Mouse (Mus musculus) limb, embryonic 15.5 days (tissue): ENCODE results near the gene 0610010F05Rik. TPM values are rescaled to one million over a fixed set of nuclear protein-coding genes. Genes with fewer than 3 reads are reported as not detected.

Experiments
- ATAC-seq: fragments of 200-750 bp; cut with Nextera tagmentation; 2 replicates; pipeline ENCODE4 v1.8.0; 2017; ENCODE audit warnings: low read depth, moderate TSS enrichment; ENCODE audit not compliant: insufficient number of reproducible peaks, low FRiP score, low TSS enrichment
- H3K27ac ChIP-seq: fragments of 300-500 bp; sonication (generic); 2 replicates; pipeline ENCODE4 v1.5.1; 2015; ENCODE audit warnings: moderate library complexity, mild to moderate bottlenecking, inconsistent platforms
- H3K27me3 ChIP-seq: fragments of 300-500 bp; sonication (generic); 2 replicates; pipeline ENCODE4 v1.6.1; 2015; ENCODE audit warnings: inconsistent platforms
- H3K36me3 ChIP-seq: fragments of 300-500 bp; sonication (generic); 2 replicates; pipeline ENCODE4 v1.6.1; 2015; ENCODE audit warnings: inconsistent platforms
- H3K4me1 ChIP-seq: fragments of 300-500 bp; sonication (generic); 2 replicates; pipeline ENCODE4 v1.6.1; 2015; ENCODE audit warnings: inconsistent platforms
- H3K4me2 ChIP-seq: fragments of 300-500 bp; sonication (generic); 2 replicates; pipeline ENCODE4 v1.6.1; 2015; ENCODE audit warnings: mild to moderate bottlenecking, inconsistent platforms
- H3K4me3 ChIP-seq: fragments of 300-500 bp; sonication (generic); 2 replicates; pipeline ENCODE4 v1.5.1; 2015; ENCODE audit warnings: mild to moderate bottlenecking, inconsistent platforms
- H3K9ac ChIP-seq: fragments of 300-500 bp; sonication (generic); 2 replicates; pipeline ENCODE4 v1.6.1; 2015; ENCODE audit warnings: inconsistent platforms
- H3K9me3 ChIP-seq: fragments of 300-500 bp; sonication (generic); 2 replicates; pipeline ENCODE4 v1.6.1; 2016; ENCODE audit warnings: inconsistent platforms
- WGBS: fragments of 180-500 bp; shearing (Covaris S2); methylation state at CpG from one replicate; pipeline ENCODE4 v1.1.7; 2015; 5-methylcytosine and 5-hydroxymethylcytosine counted together
- polyA plus RNA-seq: library from polyadenylated mRNA; unstranded; fragments of >200 nt; fragmentation: Nextera tagmentation; extraction: Ambion mirVana; gene quantifications from 2 replicates; pipeline ENCODE4 v1.2.1, GENCODE M21; 2015

0610010F05Rik gene
- polyA plus RNA-seq, 1 experiment from 2014 or later: 19.4 TPM

- H3K9me3 ChIP-seq: no peaks in the 10 kb centered on the region
- no peak overlapping the region for H3K4me2 ChIP-seq
- no peaks in the 10 kb centered on the region for H3K36me3 ChIP-seq
- H3K4me1 ChIP-seq: no peaks in the 10 kb centered on the region
- no peaks in the 10 kb centered on the region for H3K27me3 ChIP-seq
- ATAC-seq: no peak
- H3K4me3 ChIP-seq: no peak overlapping the region
- no peak overlapping the region for H3K27ac ChIP-seq
- WGBS: 88% methylated on average over 2 of the region's 2 CpGs
- H3K9ac ChIP-seq: no peak overlapping the region
Measured at GRCm38 (mm10) chr11:23537446-23537845, 96.0 kb downstream of the 0610010F05Rik start.

- no peak for ATAC-seq
- Histone ChIP-seq H3K4me2 (no peak within 1 kb of the TSS), H3K36me3 (no peaks in the 10 kb centered on the region), H3K4me1 (no peaks in the 10 kb centered on the region), H3K9ac (no peak within 1 kb of the TSS), H3K4me3 (no peak within 1 kb of the TSS), H3K9me3 (no peaks in the 10 kb centered on the region), H3K27me3 (no peaks in the 10 kb centered on the region), H3K27ac (no peak within 1 kb of the TSS)
- WGBS: 52% methylated on average over 5 of the region's 5 CpGs
Measured at GRCm38 (mm10) chr11:23520473-23521205, 112.8 kb downstream of the 0610010F05Rik start, which contains the start of gene 1700093K21Rik. Gene 1700093K21Rik (minus strand): TSS chr11:23521155.

GRCm38 (mm10) chr11:23518981-23519380 lies 114.5 kb downstream of the 0610010F05Rik start:
- H3K27me3 ChIP-seq: no peaks in the 10 kb centered on the region
- no peaks in the 10 kb centered on the region for H3K9me3 ChIP-seq
- ATAC-seq: no peak
- no peaks in the 10 kb centered on the region for H3K4me1 ChIP-seq
- no peak overlapping the region for H3K4me3 ChIP-seq
- no peak overlapping the region for H3K27ac ChIP-seq
- no peak overlapping the region for H3K4me2 ChIP-seq
- WGBS: 81% methylated on average over 3 of the region's 3 CpGs
- H3K36me3 ChIP-seq: no peaks in the 10 kb centered on the region
- no peak overlapping the region for H3K9ac ChIP-seq

GRCm38 (mm10) chr11:23515315-23515714 lies 118.1 kb downstream of the 0610010F05Rik start:
- Histone ChIP-seq H3K9me3 (no peaks in the 10 kb centered on the region), H3K9ac (no peak overlapping the region), H3K27ac (no peak overlapping the region), H3K4me3 (no peak overlapping the region), H3K4me1 (no peaks in the 10 kb centered on the region), H3K36me3 (no peaks in the 10 kb centered on the region), H3K27me3 (no peaks in the 10 kb centered on the region), H3K4me2 (no peak overlapping the region)
- WGBS: 81% methylated on average over 2 of the region's 2 CpGs
- no peak for ATAC-seq

Other genes starting within 250 kb of the 0610010F05Rik start
- 81.7 and 83.2 TPM in 2 replicates for gene Ahsa2, start 135.6 kb downstream of the 0610010F05Rik start, polyA plus RNA-seq
- not detected in 2 replicates for gene 1700093K21Rik, start 112.5 kb downstream of the 0610010F05Rik start, polyA plus RNA-seq
- gene Pus10, start 32.0 kb upstream of the 0610010F05Rik start, polyA plus RNA-seq: 23.8 and 23.9 TPM in 2 replicates
- gene Pex13, start 32.3 kb upstream of the 0610010F05Rik start, polyA plus RNA-seq: 33.4 and 35.5 TPM in 2 replicates
- 1.4 and 1.5 TPM in 2 replicates for gene Rel, start 137.3 kb upstream of the 0610010F05Rik start, polyA plus RNA-seq